Mouse (Mus musculus) olfactory bulb, adult 2 months (tissue): ENCODE results near the gene Matn1. TPM values are rescaled to one million over a fixed set of nuclear protein-coding genes. Genes with fewer than 3 reads are reported as not detected.

Source experiments
- H3K27ac ChIP-seq: fragments of 200-500 bp; 2 replicates; pipeline ENCODE4 v1.5.1; 2012; ENCODE audit warnings: low read depth, low read length; ENCODE audit not compliant: insufficient read depth
- H3K4me1 ChIP-seq: fragments of 200-500 bp; 2 replicates; pipeline ENCODE4 v1.6.1; 2012; ENCODE audit warnings: low read length; ENCODE audit not compliant: control insufficient read depth, insufficient read depth
- H3K4me3 ChIP-seq: fragments of 200-500 bp; 2 replicates; pipeline ENCODE4 v1.5.1; 2012; ENCODE audit warnings: mild to moderate bottlenecking, low read depth, low read length, moderate library complexity; ENCODE audit not compliant: insufficient read depth
- CTCF ChIP-seq: fragments of 200-500 bp; IDR thresholded peaks from 2 replicates; pipeline ENCODE4 v1.5.1; 2012; ENCODE audit warnings: low read depth, mild to moderate bottlenecking, low read length, moderate library complexity; ENCODE audit not compliant: insufficient read depth
- POLR2A ChIP-seq: fragments of 200-500 bp; IDR thresholded peaks from 2 replicates; pipeline ENCODE4 v1.6.1; 2012; ENCODE audit warnings: mild to moderate bottlenecking, low read depth, low read length, moderate library complexity; ENCODE audit not compliant: insufficient read depth
- WGBS: fragments of 180-500 bp; shearing (Covaris S2); methylation state at CpG from one replicate; pipeline ENCODE4 v1.1.7; 2018; 5-methylcytosine and 5-hydroxymethylcytosine counted together
- polyA plus RNA-seq: library from polyadenylated mRNA; stranded (reverse); fragments of >200 nt; gene quantifications from 2 replicates; pipeline ENCODE4 v1.2.4, GENCODE M21; 2012; ENCODE audit warnings: low replicate concordance; ENCODE audit not compliant: missing spikeins, insufficient read depth, insufficient read length

Matn1 gene
- polyA plus RNA-seq, 1 experiment: not detected

DNA sequence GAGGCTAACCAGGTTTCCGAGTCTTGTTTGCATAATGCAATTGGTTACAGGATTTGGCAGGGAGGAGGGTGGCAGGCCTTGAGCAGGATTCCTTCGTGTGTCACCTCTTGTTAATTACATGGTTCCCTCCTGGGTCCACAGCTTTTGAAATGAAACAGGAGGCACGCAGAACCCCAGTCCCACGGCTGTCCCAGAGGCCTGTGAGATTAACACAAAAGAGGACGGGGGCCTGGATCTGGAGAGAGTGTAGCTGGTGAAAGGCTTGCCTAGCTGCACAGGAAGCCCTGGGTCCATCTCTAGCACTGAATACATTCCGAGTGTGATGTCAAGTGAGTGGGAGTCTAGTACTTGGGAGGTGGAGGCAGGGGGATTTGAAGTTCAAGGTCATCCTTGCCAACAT, 15.5 kb downstream of the Matn1 start:
- 53% methylated on average over 6 of the region's 6 CpGs for WGBS
- Histone ChIP-seq H3K4me3 (no peak overlapping the region), H3K4me1 (no peaks in the 10 kb centered on the region), H3K27ac (no peak overlapping the region)
- TF ChIP-seq CTCF: no peak
- TF ChIP-seq POLR2A: no peak

DNA sequence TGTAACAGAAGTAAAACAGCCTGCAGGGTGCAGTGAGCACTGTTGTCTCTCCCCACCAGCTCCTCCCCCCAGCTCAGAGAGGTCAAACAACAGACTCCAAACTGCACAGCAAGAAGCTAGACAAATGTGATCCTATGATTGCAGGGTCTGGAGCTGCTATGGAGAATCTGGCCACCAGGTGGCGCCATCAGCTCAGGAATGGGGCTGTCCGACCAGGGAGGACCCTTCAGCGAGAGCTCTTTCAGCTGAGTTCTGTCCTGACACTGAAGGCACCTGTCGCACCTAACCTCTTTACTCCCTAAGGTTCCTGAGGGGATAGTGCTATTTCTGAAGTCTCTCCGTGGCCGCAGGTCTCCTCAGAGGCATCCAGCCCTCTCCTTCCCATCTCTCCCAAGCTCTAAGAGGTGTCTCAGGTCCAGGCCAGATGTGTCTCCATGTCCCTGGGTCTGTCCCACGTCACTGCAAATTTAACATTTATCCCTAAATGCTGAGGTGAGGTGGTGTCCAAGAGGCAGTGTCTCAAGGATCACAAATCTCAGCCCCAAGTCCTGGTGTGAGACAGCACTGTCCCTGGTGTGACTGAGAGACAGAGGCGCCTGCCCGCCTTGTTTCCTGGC, 16.0 kb downstream of the Matn1 start:
- TF ChIP-seq POLR2A (no peak), CTCF (peak; percentile 93)
- Histone ChIP-seq H3K4me1 (no peaks in the 10 kb centered on the region), H3K27ac (no peak overlapping the region), H3K4me3 (no peak overlapping the region)
- 27% methylated on average over 9 of the region's 9 CpGs for WGBS

DNA sequence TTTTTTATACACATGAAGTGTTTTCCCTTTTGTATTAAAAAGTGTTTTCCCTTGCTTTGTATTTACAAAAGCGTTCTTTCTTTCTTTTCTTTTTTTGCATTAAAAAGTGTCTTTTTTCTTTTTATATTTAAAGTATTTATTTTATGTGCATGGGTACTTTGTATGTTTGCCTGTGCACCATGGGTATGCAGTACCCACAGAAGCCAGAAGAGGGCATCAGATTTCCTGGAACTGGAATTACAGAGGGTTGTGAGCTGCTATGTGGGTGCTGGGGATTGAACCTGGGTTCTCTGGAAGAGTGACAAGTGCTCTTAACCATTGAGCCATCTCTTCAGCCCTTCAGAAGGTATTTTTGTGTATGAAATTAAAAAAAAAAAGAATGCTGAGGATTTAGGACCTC, 27.1 kb downstream of the Matn1 start:
- 94% methylated on average over 1 of the region's 1 CpGs for WGBS
- Histone ChIP-seq H3K27ac (no peak overlapping the region), H3K4me3 (no peak overlapping the region), H3K4me1 (no peaks in the 10 kb centered on the region)
- TF ChIP-seq POLR2A (no peak), CTCF (no peak)

DNA sequence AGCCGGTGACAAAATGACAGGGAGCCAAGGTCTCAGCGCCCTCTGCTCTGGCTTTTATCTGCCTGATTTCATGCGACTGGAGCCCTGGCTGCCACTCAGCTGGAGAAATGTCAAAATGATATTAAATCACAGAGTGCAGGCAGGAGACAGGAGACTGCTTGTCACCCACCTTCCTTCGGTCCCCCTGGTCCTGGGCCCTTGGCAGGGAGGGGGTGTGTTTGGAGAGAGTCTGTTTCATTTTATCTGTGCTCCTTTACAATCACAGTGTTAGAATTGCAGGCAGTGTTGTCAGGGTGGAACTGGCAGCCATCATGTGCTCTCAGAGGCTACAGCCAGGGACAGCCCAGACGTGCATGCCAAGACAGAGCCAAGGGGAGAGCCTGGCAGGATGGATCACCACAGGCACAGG, 28.2 kb downstream of the Matn1 start:
- H3K27ac ChIP-seq: no peak overlapping the region
- WGBS: 56% methylated on average over 5 of the region's 5 CpGs

DNA sequence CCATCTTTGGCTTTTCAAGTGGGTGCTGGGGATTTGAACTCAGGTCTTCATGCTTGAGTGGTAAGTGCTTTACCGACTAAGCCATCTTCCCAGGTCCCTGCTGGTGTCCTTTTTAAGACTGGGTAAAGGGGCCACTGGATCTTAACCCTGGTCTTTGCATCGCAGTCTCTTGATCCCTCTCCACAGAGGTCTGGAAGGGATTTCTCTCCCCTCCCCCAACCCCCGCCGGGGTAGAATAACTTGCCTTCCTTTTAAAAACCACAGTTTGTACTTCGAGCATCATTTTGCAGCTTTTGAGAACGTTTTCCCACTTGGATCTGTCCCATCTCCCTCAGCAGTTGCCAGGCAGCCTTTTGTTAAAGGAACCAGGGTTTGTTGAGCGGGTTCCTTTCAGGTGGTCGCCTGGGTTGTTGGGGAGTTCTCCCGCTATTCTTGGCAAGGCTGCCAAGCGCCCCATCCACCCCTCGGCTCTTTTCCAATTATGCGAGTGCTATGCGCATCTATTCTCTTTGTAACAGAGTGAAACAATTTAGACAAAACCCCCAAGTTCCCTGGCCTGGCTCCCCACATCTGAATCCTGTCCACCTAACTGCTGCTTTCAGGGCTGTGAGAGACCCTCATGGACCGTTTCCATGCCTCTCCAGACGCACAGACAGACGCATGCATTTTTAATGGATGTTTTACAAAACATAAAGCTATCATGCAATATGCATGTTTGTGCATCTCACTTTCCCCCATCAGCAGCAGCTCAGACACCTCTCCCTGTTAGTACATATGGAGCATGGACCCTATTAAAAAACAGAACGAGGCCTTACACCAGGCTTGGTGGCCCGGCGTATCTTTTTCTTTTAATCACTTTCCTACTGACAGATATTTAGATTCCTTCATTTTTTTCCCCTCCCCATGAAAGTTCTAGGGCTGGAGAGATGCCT, 29.4 kb downstream of the Matn1 start:
- Histone ChIP-seq H3K4me3 (no peak overlapping the region), H3K27ac (no peak overlapping the region; the same call in 1 of the 2 replicates), H3K4me1 (peaks cover 3% of the 10 kb centered on the region)
- WGBS: 36% methylated on average over 19 of the region's 19 CpGs
- TF ChIP-seq POLR2A (no peak), CTCF (no peak)

More for the DNA sequence above, 28.2 kb downstream of the Matn1 start:
- TF ChIP-seq POLR2A (no peak), CTCF (no peak)
- H3K4me3 ChIP-seq: no peak overlapping the region
- peaks cover 3% of the 10 kb centered on the region for H3K4me1 ChIP-seq

DNA sequence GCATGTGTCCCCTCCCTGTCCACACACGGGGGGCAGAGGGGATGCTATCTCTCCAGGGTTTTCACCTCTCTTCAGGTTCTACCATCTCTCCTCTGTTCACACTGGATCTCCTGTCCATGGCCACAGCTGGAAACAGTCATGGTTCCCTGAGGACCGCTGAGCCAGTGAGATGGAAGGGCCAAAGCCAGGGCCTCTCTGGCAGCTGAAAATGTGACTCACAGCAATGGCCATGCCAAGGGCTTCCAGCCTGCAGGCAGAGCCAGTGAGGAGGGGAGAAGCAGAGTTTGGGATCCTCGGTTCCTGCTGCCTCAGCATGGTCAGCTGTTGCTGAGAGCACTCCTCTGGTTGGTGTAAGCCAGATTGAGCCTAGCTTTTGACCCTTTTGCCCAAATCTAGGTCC, 34.8 kb downstream of the Matn1 start:
- no peak overlapping the region for H3K27ac ChIP-seq
- WGBS: 76% methylated on average over 3 of the region's 3 CpGs
- TF ChIP-seq POLR2A: no peak
- TF ChIP-seq CTCF: no peak
- no peak overlapping the region for H3K4me3 ChIP-seq
- H3K4me1 ChIP-seq: peaks cover 9% of the 10 kb centered on the region

DNA sequence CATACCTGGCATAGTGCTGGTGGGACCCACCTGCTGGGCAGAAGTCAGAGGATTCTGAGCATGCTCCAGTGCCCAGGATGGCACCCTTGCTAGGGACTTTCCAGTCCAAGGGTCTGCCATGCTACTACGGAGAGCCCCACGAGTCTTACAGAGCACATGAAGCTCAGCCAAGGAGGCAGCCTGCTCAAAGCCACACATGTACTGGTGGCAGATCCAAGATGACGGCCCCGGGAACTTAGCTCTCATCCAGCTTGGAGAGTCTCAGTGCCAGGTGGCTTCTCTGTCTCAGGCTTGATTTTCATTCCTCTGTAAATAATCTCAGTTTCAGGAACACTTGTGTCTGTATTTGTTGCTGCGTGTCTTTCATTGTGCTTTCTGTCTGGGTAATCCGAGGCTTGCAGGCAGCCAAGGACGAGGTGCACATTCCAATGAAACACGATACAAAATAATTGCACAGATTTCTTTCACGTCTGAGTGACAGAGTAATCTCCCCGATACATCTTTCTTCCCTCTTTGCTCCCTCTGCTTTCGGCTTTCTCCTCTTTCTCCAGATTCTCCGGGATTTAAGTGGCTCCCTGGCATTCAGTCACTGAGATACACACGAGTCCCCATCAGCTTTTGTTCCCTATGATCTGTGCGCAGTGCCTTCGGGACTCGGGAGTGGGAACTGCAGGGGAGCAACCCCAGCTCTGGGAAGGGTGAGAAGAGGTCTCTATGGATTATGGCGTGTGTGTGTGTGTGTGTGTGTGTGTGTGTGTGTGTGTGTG, 40.4 kb downstream of the Matn1 start:
- Histone ChIP-seq H3K4me1 (peaks cover 16% of the 10 kb centered on the region), H3K27ac (no peak overlapping the region)
- TF ChIP-seq POLR2A (no peak), CTCF (no peak)

DNA sequence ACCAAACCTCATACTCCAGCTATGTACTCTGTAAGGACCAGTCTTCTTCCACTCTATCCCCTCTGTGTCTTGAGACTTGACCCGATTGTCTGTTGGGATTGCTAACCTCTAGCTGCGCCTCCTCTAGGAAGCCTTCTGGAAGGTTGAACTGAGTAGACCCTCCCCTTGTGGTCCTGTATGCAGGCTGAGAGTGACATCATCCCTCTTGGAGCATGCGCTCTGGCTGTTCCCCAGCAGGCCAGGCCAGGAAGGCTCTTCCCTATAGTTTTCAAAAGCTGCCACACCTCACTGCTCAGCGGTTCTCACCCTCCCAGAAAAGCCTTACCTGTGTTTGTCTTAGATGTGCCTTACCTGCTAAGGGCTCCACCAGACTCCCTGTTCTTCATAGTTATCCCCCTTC, 42.9 kb downstream of the Matn1 start:
- TF ChIP-seq CTCF: no peak
- no peak for TF ChIP-seq POLR2A
- 96% methylated on average over 4 of the region's 4 CpGs for WGBS

More for the DNA sequence above, 40.4 kb downstream of the Matn1 start:
- no peak overlapping the region for H3K4me3 ChIP-seq
- 27% methylated on average over 17 of the region's 17 CpGs for WGBS

More for the DNA sequence above, 42.9 kb downstream of the Matn1 start:
- H3K4me3 ChIP-seq: no peak overlapping the region
- H3K27ac ChIP-seq: no peak overlapping the region
- H3K4me1 ChIP-seq: peaks cover 19% of the 10 kb centered on the region
